Mouse (Mus musculus) liver, adult 2 months (tissue): ENCODE measurements at regions not wholly inside any gene's neighbourhood (a gene's known extent, or its start where the extent isn't known, plus 50 kb on each side); places are given as distances from the start of the nearest gene placed in this dataset.

ENCODE experiments used
- CTCF ChIP-seq: fragments of 200-500 bp; IDR thresholded peaks from 2 replicates; pipeline ENCODE4 v1.5.1; 2011; ENCODE audit warnings: low read depth, low read length, control low read depth
- POLR2A ChIP-seq: fragments of 200-500 bp; IDR thresholded peaks from 2 replicates; pipeline ENCODE4 v1.6.1; 2011; ENCODE audit warnings: low read length, control low read depth; ENCODE audit not compliant: insufficient read depth; ENCODE audit errors: extremely low read depth

- TF ChIP-seq POLR2A (no peak), CTCF (no peak)
These were observed 106.6 kb upstream of the Smim23 start for GRCm38 (mm10) chr11:32931018-32931417.
